Mouse (Mus musculus): ENCODE results near the gene Igll1. TPM values are rescaled to one million over a fixed set of nuclear protein-coding genes. Genes with fewer than 3 reads are reported as not detected.

The Igll1 gene
- not detected in 2 replicates for polyA plus RNA-seq (2012; ENCODE audit: insufficient read depth, insufficient read length, low replicate concordance, missing spikeins)

- TF ChIP-seq POLR2A (IDR thresholded peaks at IDR 0.05; ENCODE audit: insufficient read depth, low read depth, low read length) (no peak), CTCF (IDR thresholded peaks at IDR 0.05; ENCODE audit: insufficient read depth, low read depth, low read length) (no peak)
- Histone ChIP-seq H3K27ac (ENCODE audit: insufficient read depth, low read depth, low read length) (no peak within 1 kb of the TSS), H3K4me3 (ENCODE audit: insufficient read depth, low read depth, low read length) (no peak within 1 kb of the TSS), H3K4me1 (ENCODE audit: control insufficient read depth, insufficient read depth, low read length) (no peaks in the 10 kb centered on the region)
- 72% methylated on average over 2 of the region's 2 CpGs for WGBS
Measured at GRCm38 (mm10) chr16:16863978-16864377, at the start of gene Igll1. Gene Igll1, minus strand, starts transcription at chr16:16863985.

- no peak for TF ChIP-seq CTCF (IDR thresholded peaks at IDR 0.05; ENCODE audit: insufficient read depth, low read depth, low read length)
- no peak for TF ChIP-seq POLR2A (IDR thresholded peaks at IDR 0.05; ENCODE audit: insufficient read depth, low read depth, low read length)
Measured at GRCm38 (mm10) chr16:16913440-16913839, 49.7 kb upstream of the Igll1 start.

DNA sequence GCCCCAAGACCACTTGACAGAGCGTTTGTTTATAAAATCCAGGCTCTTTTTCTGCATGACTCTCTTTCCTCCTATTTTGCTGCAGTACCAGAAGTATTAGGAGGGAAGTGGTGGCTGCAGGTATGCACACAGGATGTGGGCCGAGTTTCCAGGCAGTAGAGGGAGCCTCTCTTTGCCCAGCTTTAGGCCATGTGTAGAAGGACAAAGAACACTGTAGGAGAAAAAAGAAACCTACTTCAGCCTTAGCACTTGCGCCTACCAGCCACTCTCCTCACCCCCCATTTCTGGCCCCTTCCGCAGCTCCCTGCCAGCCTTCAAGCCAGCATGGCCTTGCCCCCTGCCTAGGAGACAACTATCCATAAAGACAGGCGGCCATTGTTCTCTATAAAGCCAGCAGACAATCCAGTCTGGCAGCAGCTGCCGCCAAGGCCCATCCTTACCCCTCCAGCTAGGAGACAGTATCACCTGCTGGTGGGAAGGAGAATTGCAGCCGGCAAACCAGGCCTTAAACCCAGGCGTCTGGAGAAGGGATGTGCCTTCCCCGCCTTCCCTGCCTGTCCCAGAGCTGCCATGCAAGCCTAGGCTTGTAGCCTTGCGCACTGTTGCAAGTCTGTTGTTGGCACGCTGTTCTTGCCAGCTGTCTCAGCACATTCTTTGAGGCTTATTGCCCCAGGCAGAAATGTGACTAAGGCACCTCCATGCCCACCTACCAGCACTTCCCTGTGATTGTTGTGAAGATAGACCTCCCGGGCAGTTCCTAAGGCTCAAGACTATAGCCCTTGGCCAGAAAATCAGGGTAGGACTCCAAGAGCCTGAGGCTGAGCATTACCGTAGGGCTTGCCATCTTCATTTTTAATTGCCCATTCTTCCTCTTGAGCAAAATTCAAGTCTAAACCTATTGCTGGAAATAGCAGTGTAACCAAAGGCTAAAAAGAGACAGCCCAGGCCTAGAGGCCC, 48.1 kb upstream of the Igll1 start:
- WGBS = 34% methylated on average over 13 of the region's 13 CpGs
- peak overlapping the region; percentile 19; the same call in 1 of the 2 replicates for H3K27ac ChIP-seq (ENCODE audit: insufficient read depth, low read depth, low read length)
- TF ChIP-seq POLR2A (IDR thresholded peaks at IDR 0.05; ENCODE audit: insufficient read depth, low read depth, low read length) (no peak), CTCF (IDR thresholded peaks at IDR 0.05; ENCODE audit: insufficient read depth, low read depth, low read length) (peak; percentile 93)
- H3K4me1 ChIP-seq (ENCODE audit: control insufficient read depth, insufficient read depth, low read length) = peaks cover 11% of the 10 kb centered on the region
- no peak overlapping the region for H3K4me3 ChIP-seq (ENCODE audit: insufficient read depth, low read depth, low read length)

More at GRCm38 (mm10) chr16:16913440-16913839, 49.7 kb upstream of the Igll1 start:
- 82% methylated on average over 1 of the region's 1 CpGs for WGBS
- H3K4me3 ChIP-seq (ENCODE audit: insufficient read depth, low read depth, low read length) = no peak overlapping the region
- H3K27ac ChIP-seq (ENCODE audit: insufficient read depth, low read depth, low read length) = no peak overlapping the region
- peaks cover 11% of the 10 kb centered on the region for H3K4me1 ChIP-seq (ENCODE audit: control insufficient read depth, insufficient read depth, low read length)

DNA sequence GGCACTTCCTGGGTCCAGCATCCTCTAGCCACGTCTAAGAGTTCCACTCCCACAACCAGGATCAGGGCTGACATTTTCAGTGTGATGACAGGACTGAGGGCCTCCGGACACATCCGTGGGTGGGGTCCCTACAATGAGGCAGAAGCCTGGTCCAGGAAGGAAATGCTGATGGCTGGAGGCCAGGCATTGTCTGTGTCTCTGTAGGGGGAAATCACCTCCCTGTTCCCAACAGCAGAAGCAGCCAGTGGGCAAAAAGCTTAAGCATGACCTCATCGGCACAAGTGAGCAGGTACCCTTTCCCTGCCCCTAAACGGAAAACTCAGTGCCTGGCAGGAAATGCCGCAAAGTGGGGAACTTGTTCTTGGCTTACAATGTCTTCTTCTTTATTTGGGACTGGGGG, 44.0 kb upstream of the Igll1 start:
- TF ChIP-seq POLR2A (IDR thresholded peaks at IDR 0.05; ENCODE audit: insufficient read depth, low read depth, low read length) = no peak
- no peak for TF ChIP-seq CTCF (IDR thresholded peaks at IDR 0.05; ENCODE audit: insufficient read depth, low read depth, low read length)
- no peak overlapping the region for H3K4me3 ChIP-seq (ENCODE audit: insufficient read depth, low read depth, low read length)
- no peak overlapping the region for H3K27ac ChIP-seq (ENCODE audit: insufficient read depth, low read depth, low read length)
- H3K4me1 ChIP-seq (ENCODE audit: control insufficient read depth, insufficient read depth, low read length) = peaks cover 11% of the 10 kb centered on the region
- WGBS = 73% methylated on average over 6 of the region's 6 CpGs

DNA sequence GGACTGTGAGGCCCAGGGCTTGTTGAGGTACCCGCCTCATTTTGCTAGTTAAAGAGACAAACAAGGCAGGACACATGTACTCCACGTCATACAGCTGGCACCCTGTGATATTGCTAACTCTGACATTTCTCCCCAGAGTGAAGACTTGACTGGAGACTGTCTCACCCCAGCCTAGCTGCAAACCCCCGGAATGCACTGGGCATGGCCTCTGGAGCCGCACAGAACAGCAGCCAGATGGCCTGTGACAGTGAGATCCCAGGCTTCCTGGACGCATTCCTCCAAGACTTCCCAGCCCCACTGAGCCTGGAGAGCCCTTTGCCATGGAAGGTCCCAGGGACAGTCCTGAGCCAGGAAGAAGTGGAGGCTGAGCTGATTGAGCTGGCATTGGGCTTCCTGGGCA, 39.4 kb upstream of the Igll1 start:
- H3K4me1 ChIP-seq (ENCODE audit: control insufficient read depth, insufficient read depth, low read length) = peaks cover 6% of the 10 kb centered on the region; the same call in 1 of the 2 replicates
- no peak overlapping the region for H3K27ac ChIP-seq (ENCODE audit: insufficient read depth, low read depth, low read length)
- H3K4me3 ChIP-seq (ENCODE audit: insufficient read depth, low read depth, low read length) = no peak overlapping the region
- TF ChIP-seq POLR2A (IDR thresholded peaks at IDR 0.05; ENCODE audit: insufficient read depth, low read depth, low read length) (no peak), CTCF (IDR thresholded peaks at IDR 0.05; ENCODE audit: insufficient read depth, low read depth, low read length) (no peak)
- 81% methylated on average over 5 of the region's 5 CpGs for WGBS

DNA sequence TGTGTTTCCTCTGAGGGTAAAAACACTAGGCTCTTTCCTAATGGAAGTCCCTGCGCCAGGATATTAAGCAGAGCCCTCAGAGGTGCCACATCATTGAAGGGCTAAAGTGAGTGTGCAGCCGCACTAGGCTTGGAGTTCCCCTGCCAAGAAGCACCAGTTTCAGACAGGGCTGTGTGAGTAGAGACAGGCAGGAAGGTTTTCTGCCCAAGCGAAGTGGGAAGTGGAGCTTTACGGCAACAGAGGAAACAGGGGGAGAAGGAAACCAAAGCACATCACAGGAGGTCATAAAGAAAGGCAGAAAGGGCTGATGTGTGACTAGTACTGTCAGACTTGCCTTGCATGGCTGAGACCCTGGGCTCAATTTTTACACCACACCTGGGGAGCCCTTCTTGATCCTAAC, 38.5 kb upstream of the Igll1 start:
- 76% methylated on average over 4 of the region's 4 CpGs for WGBS
- TF ChIP-seq POLR2A (IDR thresholded peaks at IDR 0.05; ENCODE audit: insufficient read depth, low read depth, low read length) (no peak), CTCF (IDR thresholded peaks at IDR 0.05; ENCODE audit: insufficient read depth, low read depth, low read length) (no peak)
- Histone ChIP-seq H3K4me3 (ENCODE audit: insufficient read depth, low read depth, low read length) (no peak overlapping the region), H3K27ac (ENCODE audit: insufficient read depth, low read depth, low read length) (no peak overlapping the region), H3K4me1 (ENCODE audit: control insufficient read depth, insufficient read depth, low read length) (peaks cover 8% of the 10 kb centered on the region; the same call in 1 of the 2 replicates)

DNA sequence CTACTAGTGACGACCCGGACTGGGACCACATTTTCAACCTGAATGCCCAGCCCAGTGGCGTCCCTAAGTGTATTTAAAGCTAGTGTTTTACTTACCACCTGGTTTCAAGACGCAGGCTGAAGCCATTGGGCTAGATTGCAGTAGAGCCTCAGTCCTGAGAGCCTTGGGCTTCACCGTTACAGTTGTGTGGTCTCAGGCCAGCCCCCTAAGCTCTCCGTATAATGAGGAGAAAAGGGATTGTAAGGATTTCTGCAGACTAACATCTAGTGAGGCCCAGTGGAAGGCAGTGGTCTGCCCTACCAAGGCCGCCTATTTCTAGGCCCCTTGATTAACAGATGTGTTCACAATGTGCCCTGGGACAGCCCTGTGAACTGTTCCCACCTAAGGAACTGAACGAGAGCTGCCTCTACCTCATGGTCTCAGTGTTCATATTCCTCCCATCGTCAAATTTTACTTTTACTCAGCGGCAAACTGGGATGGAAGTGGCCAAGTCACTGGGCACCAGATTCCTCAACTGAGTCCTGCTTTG, 33.3 kb upstream of the Igll1 start:
- Histone ChIP-seq H3K4me1 (ENCODE audit: control insufficient read depth, insufficient read depth, low read length) (peaks cover 10% of the 10 kb centered on the region; the same call in 1 of the 2 replicates), H3K4me3 (ENCODE audit: insufficient read depth, low read depth, low read length) (peak overlapping the region; percentile 68), H3K27ac (ENCODE audit: insufficient read depth, low read depth, low read length) (peak overlapping the region; percentile 17)
- TF ChIP-seq POLR2A (IDR thresholded peaks at IDR 0.05; ENCODE audit: insufficient read depth, low read depth, low read length) (no peak), CTCF (IDR thresholded peaks at IDR 0.05; ENCODE audit: insufficient read depth, low read depth, low read length) (no peak)
- 19% methylated on average over 10 of the region's 10 CpGs for WGBS

DNA sequence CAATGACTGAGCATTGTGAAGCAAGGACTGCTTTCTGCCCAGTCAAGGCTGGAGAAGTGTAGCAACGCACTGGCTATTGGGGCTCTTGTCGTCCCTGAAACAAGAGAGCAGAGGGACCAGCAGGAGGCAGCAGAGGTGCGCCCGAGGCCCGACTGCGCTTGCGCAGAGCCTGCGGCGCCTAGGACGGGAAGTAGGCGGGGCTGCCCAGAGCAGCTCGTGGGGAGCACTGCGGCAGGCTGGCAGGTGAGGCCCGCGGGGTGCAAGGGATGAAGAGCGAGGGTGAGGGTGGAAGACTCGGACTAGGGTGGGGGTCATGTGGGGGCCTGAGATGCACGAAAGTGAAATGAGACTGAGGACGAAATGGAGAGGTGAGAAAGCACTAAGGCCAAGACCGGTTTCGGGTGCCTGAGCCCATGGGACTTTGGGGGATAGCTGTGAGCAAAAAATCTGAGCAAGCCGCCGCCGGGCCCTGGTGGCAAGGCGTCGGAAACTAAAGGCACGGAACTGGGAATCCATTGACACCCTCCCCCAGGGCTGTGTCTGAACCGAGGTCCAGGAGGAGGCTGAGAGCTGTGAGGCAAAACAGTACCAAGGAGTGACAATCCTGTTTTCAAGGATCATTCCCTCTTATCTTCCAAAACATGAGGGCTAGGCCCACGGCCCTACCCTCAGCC, 32.7 kb upstream of the Igll1 start, which contains the start of gene Ppm1f:
TSS of gene Ppm1f (plus strand) at position 88 of the 674 bp plus-strand sequence.
- WGBS = under 1% methylated on average over 29 of the region's 29 CpGs
- Histone ChIP-seq H3K4me3 (ENCODE audit: insufficient read depth, low read depth, low read length) (peak within 1 kb of the TSS; percentile 68), H3K27ac (ENCODE audit: insufficient read depth, low read depth, low read length) (peak within 1 kb of the TSS; percentile 17), H3K4me1 (ENCODE audit: control insufficient read depth, insufficient read depth, low read length) (peaks cover 10% of the 10 kb centered on the region; the same call in 1 of the 2 replicates)
- TF ChIP-seq POLR2A (IDR thresholded peaks at IDR 0.05; ENCODE audit: insufficient read depth, low read depth, low read length) = peak; percentile 65; the same call in 1 of the 2 replicates
- peak; percentile 85 for TF ChIP-seq CTCF (IDR thresholded peaks at IDR 0.05; ENCODE audit: insufficient read depth, low read depth, low read length)

Data from olfactory bulb, adult 2 months (tissue).